24 mouse cellular contexts compared by ENCODE assay signal in the genomic region with DNA sequence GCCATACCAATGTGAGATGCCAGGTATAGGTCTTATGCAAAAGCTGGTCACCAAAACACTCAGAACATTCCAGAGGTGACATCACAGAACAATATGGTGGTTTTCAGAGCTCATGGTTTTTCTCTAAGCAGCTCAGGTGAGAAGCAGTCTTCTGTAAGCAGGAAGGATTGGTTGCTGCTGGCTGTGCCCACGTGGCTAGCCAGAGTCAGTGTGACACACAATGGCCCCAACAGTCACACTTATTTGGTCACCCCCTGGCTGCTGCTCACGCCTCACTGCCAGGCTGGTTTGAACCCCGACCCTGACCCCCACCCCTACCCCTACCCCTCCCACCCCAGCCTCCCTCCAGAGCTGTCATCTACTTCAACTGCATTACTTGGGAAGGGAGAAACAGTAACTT. TPM values are rescaled to one million over a fixed set of nuclear protein-coding genes. Genes with fewer than 3 reads are reported as not detected.
"Had no signal": no experiment of that assay in that cellular context is flagged by ENCODE, and none has a peak within 500 bp of the region (broad histone marks: within the 10 kb centered on the region; RNA-seq: fewer than 3 reads in every experiment).

Spert (minus strand) TSS at position 139 of the 400 bp plus-strand sequence.

- DNase-seq: retina, postnatal 1 day; right cerebral cortex, adult 18-20 months; right cerebral cortex, postnatal 14 days; right cerebral cortex, postnatal 25 days; right cerebral cortex, postnatal 4 days; spleen, adult 18-20 months; thymus, adult 18-20 months; thymus, adult 2 months; thymus, postnatal 14 days; thymus, postnatal 25 days; thymus, postnatal 36 days; thymus, postnatal 4 days had no signal

- H3K9ac ChIP-seq: neural tube, embryonic 12.5 days; neural tube, embryonic 13.5 days; neural tube, embryonic 15.5 days; stomach, embryonic 15.5 days had no signal

- H3K36me3 ChIP-seq: neural tube, embryonic 12.5 days; neural tube, embryonic 13.5 days; neural tube, embryonic 15.5 days; stomach, embryonic 15.5 days had no signal

- H3K27ac ChIP-seq: neural tube, embryonic 12.5 days; neural tube, embryonic 13.5 days; neural tube, embryonic 15.5 days; stomach, embryonic 15.5 days; stomach, postnatal 0 days had no signal

- H3K4me2 ChIP-seq: neural tube, embryonic 12.5 days; neural tube, embryonic 13.5 days; neural tube, embryonic 15.5 days; stomach, embryonic 15.5 days had no signal

- H3K9me3 ChIP-seq: neural tube, embryonic 12.5 days; neural tube, embryonic 13.5 days; neural tube, embryonic 15.5 days; stomach, embryonic 15.5 days had no signal

- H3K27me3 ChIP-seq: neural tube, embryonic 12.5 days; neural tube, embryonic 13.5 days; neural tube, embryonic 15.5 days; stomach, embryonic 15.5 days had no signal

- H3K4me3 ChIP-seq: neural tube, embryonic 12.5 days; neural tube, embryonic 13.5 days; neural tube, embryonic 15.5 days; stomach, embryonic 15.5 days had no signal

- H3K4me1 ChIP-seq: neural tube, embryonic 12.5 days; neural tube, embryonic 13.5 days; neural tube, embryonic 15.5 days; stomach, embryonic 15.5 days had no signal

RNA-seq across cellular contexts. Expression of gene Spert, which starts in this region (rescaled TPM):
- polyA plus RNA-seq: neural tube, embryonic 11.5 days; neural tube, embryonic 12.5 days; neural tube, embryonic 13.5 days; neural tube, embryonic 14.5 days; neural tube, embryonic 15.5 days; small intestine, adult 2 months; stomach, embryonic 14.5 days; stomach, embryonic 15.5 days; stomach, embryonic 16.5 days; stomach, postnatal 0 days; thymus, postnatal 0 days; urinary bladder, adult 2 months had no signal
